In the genomic region with DNA sequence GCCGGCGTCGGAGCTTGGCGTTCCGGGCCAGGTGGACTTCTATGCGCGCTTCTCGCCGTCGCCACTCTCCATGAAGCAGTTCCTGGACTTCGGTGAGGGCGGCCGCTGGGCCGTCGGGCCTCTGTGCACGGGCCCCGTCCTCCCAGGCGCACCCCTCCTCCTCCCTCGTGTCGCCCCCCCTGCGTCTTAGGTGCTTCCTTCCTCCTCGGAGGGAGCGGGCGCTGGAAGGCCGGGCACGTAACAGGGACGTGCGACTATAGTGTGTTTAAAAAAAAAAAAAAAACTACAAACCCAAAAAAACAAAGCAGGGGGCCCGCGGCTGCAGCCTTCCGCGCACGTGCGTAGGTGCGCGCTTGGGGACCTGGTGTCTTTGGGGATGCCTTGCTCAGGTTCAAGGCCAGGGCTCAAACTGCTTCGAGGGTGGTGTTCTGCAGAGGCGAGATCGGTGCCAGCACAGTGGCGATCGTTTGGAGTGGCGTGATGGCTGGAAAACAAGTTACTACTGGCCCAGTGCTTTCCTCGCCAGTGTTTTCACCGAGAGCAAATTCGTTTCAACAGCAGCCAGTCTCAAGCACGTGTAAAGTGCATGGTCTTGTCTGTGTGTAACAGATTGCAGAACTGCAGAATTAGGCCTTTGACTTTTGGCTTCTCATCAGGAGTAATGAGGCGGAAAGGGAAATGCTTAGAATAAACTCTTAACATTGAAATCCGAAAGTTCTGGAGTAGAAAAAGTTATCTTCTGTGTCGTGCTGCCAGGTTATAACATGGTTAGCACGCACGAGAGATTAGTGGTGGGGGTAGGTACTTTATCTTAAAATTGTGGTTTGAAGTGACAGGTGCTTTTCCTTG, we compare ENCODE assay signal across 8 mouse cellular contexts. TPM values are rescaled to one million over a fixed set of nuclear protein-coding genes. Genes with fewer than 3 reads are reported as not detected.
DNase-seq lines count a peak whose midpoint lies in the region; ATAC-seq and TF ChIP-seq lines count a peak whose summit lies in the region.

No protein-coding gene starts in this region.

- H3K27ac ChIP-seq in MEL (ENCODE audit: control insufficient read depth, low read depth, low read length), result peak overlapping the region; percentile 60
- H3K27ac ChIP-seq in heart, embryonic 10.5 days, result peak overlapping the region; percentile 98
- H3K27ac ChIP-seq in liver, embryonic 16.5 days (ENCODE audit: low read length), result peak overlapping the region; percentile 96

- H3K9me3 ChIP-seq in MEL (replicated peaks; ENCODE audit: insufficient read depth, low read length), result no peaks in the 10 kb centered on the region
- H3K9me3 ChIP-seq in heart, embryonic 10.5 days, result no peaks in the 10 kb centered on the region
- H3K9me3 ChIP-seq in liver, embryonic 16.5 days (replicated peaks; ENCODE audit: control insufficient read depth, low read length), result no peaks in the 10 kb centered on the region

- DNase-seq in MEL (ENCODE audit: low read depth, low spot score), result peak; percentile 88
- DNase-seq in embryo, embryonic 9.5 days (ENCODE audit: extremely low spot score), result peak; percentile 55
- DNase-seq in heart, embryonic 10.5 days (ENCODE audit: low spot score), result peak; percentile 82
- DNase-seq in kidney, adult 9 months, result peak; percentile 80
- peak; percentile 21 for DNase-seq in ovary, adult 18-20 months (ENCODE audit: low spot score)
- DNase-seq in B cell, adult 2 months, result no peak

- TF ChIP-seq EP300 in MEL (IDR thresholded peaks at IDR 0.05; ENCODE audit: low read depth in 1 of 2, low read length in 2 of 2), result peak; percentile 80

- H3ac ChIP-seq in C2C12 (ENCODE audit: control insufficient read depth, insufficient read length, low read depth), result peak overlapping the region; percentile 75

- no peak for TF ChIP-seq CTCF in C2C12 (IDR thresholded peaks at IDR 0.05; ENCODE audit: control insufficient read depth, insufficient read depth, insufficient read length)
- TF ChIP-seq CTCF in MEL (IDR thresholded peaks at IDR 0.05 in 2 of 3, conservative IDR thresholded peaks at IDR 0.05 in 1 of 3; ENCODE audit: control insufficient read depth in 1 of 3, insufficient read depth in 1 of 3, low read depth in 2 of 3, low read length in 3 of 3, poor library complexity in 1 of 3, severe bottlenecking in 1 of 3), result no peak

- H3K4me1 ChIP-seq in MEL (ENCODE audit: control insufficient read depth in 1 of 2, insufficient read depth in 2 of 2, low read length in 2 of 2), result peaks cover 3 to 10% of the 10 kb centered on the region in 2 experiments
- H3K4me1 ChIP-seq in heart, embryonic 10.5 days, result peaks cover 16% of the 10 kb centered on the region
- peaks cover 42% of the 10 kb centered on the region for H3K4me1 ChIP-seq in liver, embryonic 16.5 days (ENCODE audit: control insufficient read depth, low read depth, low read length)

- H3K79me3 ChIP-seq in C2C12 (ENCODE audit: low read depth), result no peaks in the 10 kb centered on the region

- ATAC-seq in liver, embryonic 16.5 days (ENCODE audit: low read depth), result peak; percentile 37

- H3K4me2 ChIP-seq in liver, embryonic 16.5 days (ENCODE audit: low read depth, low read length), result peak overlapping the region; percentile 95

- H3K79me2 ChIP-seq in C2C12 (ENCODE audit: control insufficient read depth, insufficient read depth) (no peaks in the 10 kb centered on the region), MEL (ENCODE audit: control insufficient read depth, insufficient read depth, low read length, poor library complexity) (no peaks in the 10 kb centered on the region; the same call in 1 of the 2 replicates)

- peak overlapping the region; percentile 82 for H3K9ac ChIP-seq in MEL (ENCODE audit: control insufficient read depth, low read depth, low read length, poor library complexity, severe bottlenecking)
- H3K9ac ChIP-seq in liver, embryonic 16.5 days (ENCODE audit: low read depth, low read length), result peak overlapping the region; percentile 98

- peak overlapping the region; percentile 27 for H3K4me3 ChIP-seq in C2C12 (ENCODE audit: insufficient read depth, poor library complexity, severe bottlenecking)
- peak overlapping the region; percentile 70 to 71 for H3K4me3 ChIP-seq in MEL (ENCODE audit: control insufficient read depth in 1 of 2, insufficient read depth in 1 of 2, low read depth in 2 of 2, low read length in 2 of 2)
- peak overlapping the region; percentile 92 for H3K4me3 ChIP-seq in heart, embryonic 10.5 days
- H3K4me3 ChIP-seq in liver, embryonic 16.5 days (ENCODE audit: low read depth, low read length), result peak overlapping the region; percentile 94

- TF ChIP-seq POLR2A in MEL (IDR thresholded peaks at IDR 0.05; ENCODE audit: control insufficient read depth in 1 of 2, insufficient read depth in 1 of 2, low read depth in 1 of 2, low read length in 2 of 2, poor library complexity in 1 of 2), result 0 out of 4 replicates have a peak, but pooled peaks have one; percentile 3 to 21

- H3K36me3 ChIP-seq in C2C12 (ENCODE audit: control insufficient read depth, insufficient read depth), result no peaks in the 10 kb centered on the region
- H3K36me3 ChIP-seq in MEL (ENCODE audit: control insufficient read depth in 1 of 2, insufficient read depth in 2 of 2, low read length in 2 of 2), result peaks cover 0 to 12% of the 10 kb centered on the region in 2 experiments; a peak in 2 of 4 replicates
- no peaks in the 10 kb centered on the region for H3K36me3 ChIP-seq in heart, embryonic 10.5 days
- H3K36me3 ChIP-seq in liver, embryonic 16.5 days (ENCODE audit: control insufficient read depth, insufficient read depth), result no peaks in the 10 kb centered on the region

- H3K27me3 ChIP-seq in C2C12 (ENCODE audit: control insufficient read depth, insufficient read depth, insufficient read length) (no peaks in the 10 kb centered on the region), MEL (ENCODE audit: control insufficient read depth in 1 of 2, insufficient read depth in 2 of 2, low read length in 2 of 2) (no peaks in the 10 kb centered on the region)
- H3K27me3 ChIP-seq in heart, embryonic 10.5 days (ENCODE audit: insufficient read depth, poor library complexity, severe bottlenecking), result no peaks in the 10 kb centered on the region
- H3K27me3 ChIP-seq in liver, embryonic 16.5 days (ENCODE audit: control insufficient read depth, insufficient read depth, low read depth, low read length), result no peaks in the 10 kb centered on the region

- TF ChIP-seq RAD21 in MEL (IDR thresholded peaks at IDR 0.05; ENCODE audit: low read depth, low read length), result no peak

- 2% methylated on average over 50 of the region's 51 CpGs for WGBS in heart, embryonic 10.5 days
- WGBS in liver, embryonic 16.5 days (ENCODE audit: insufficient replicate concordance), result under 1% methylated on average over 50 of the region's 51 CpGs

TF ChIP-seq in C2C12, 6 proteins besides CTCF, POLR2A, EP300 and RAD21:
- no peak for TF ChIP-seq CEBPB (IDR thresholded peaks at IDR 0.05; ENCODE audit: low read depth)
- TF ChIP-seq USF1 (IDR thresholded peaks at IDR 0.05; ENCODE audit: low read depth), result no peak
- no peak for TF ChIP-seq MYOD1 (IDR thresholded peaks at IDR 0.05; ENCODE audit: control insufficient read depth, insufficient read length, low read depth)
- no peak for TF ChIP-seq FOSL1 (IDR thresholded peaks at IDR 0.05; ENCODE audit: insufficient read depth, low read length, poor library complexity, severe bottlenecking)
- no peak for TF ChIP-seq MYOG (IDR thresholded peaks at IDR 0.05; ENCODE audit: control insufficient read depth, extremely low read depth, insufficient read length)
- TF ChIP-seq MAX (IDR thresholded peaks at IDR 0.05), result no peak

TF ChIP-seq in MEL, 35 proteins besides CTCF, POLR2A, EP300 and RAD21 (continues in another document):
- TF ChIP-seq TBP (IDR thresholded peaks at IDR 0.05; ENCODE audit: low read depth, low read length) (peak; percentile 89), NELFE (IDR thresholded peaks at IDR 0.05; ENCODE audit: low read depth, low read length) (peak; percentile 14), GABPA (IDR thresholded peaks at IDR 0.05; ENCODE audit: low read depth, low read length) (no peak; the same call in 1 of the 2 replicates), USF2 (IDR thresholded peaks at IDR 0.05; ENCODE audit: borderline replicate concordance in 1 of 2, insufficient read depth in 1 of 2, low read depth in 1 of 2, low read length in 2 of 2) (no peak), UBTF (IDR thresholded peaks at IDR 0.05; ENCODE audit: borderline replicate concordance, insufficient read depth, low read depth, low read length) (no peak), ELF1 (IDR thresholded peaks at IDR 0.05; ENCODE audit: low read depth, low read length) (0 out of 2 replicates have a peak, but pooled peaks have one; percentile 29), HCFC1 (IDR thresholded peaks at IDR 0.05; ENCODE audit: low read depth, low read length) (peak; percentile 50; the same call in 1 of the 2 replicates), MAZ (IDR thresholded peaks at IDR 0.05; ENCODE audit: low read depth, low read length) (peak; percentile 84; the same call in 1 of the 2 replicates), NRF1 (IDR thresholded peaks at IDR 0.05; ENCODE audit: insufficient read depth, low read depth, low read length, poor library complexity, severe bottlenecking) (no peak), GATA1 (IDR thresholded peaks at IDR 0.05; ENCODE audit: low read depth, low read length) (peak; percentile 87), BHLHE40 (IDR thresholded peaks at IDR 0.05; ENCODE audit: borderline replicate concordance, low read depth, low read length) (peak; percentile 96), ZNF384 (IDR thresholded peaks at IDR 0.05; ENCODE audit: low read depth, low read length) (peak; percentile 72), KAT2A (conservative IDR thresholded peaks at IDR 0.05; ENCODE audit: low read depth, low read length) (0 out of 2 replicates have a peak, but pooled peaks have one; percentile 30), MEF2A (IDR thresholded peaks at IDR 0.05; ENCODE audit: extremely low read depth, insufficient replicate concordance, low read depth, low read length, poor library complexity, severe bottlenecking) (no peak), CHD2 (IDR thresholded peaks at IDR 0.05; ENCODE audit: low read length) (no peak), MYB (IDR thresholded peaks at IDR 0.05; ENCODE audit: low read depth, low read length) (no peak), SIN3A (IDR thresholded peaks at IDR 0.05; ENCODE audit: low read length) (peak; percentile 92), ETS1 (IDR thresholded peaks at IDR 0.05; ENCODE audit: low read depth, low read length) (peak; percentile 87), TCF12 (IDR thresholded peaks at IDR 0.05; ENCODE audit: low read depth, low read length) (peak; percentile 90), MXI1 (IDR thresholded peaks at IDR 0.05; ENCODE audit: low read depth, low read length) (peak; percentile 96)

RNA-seq across cellular contexts. Expression of a gene that starts 0.7 kb away (rescaled TPM):
- polyA plus RNA-seq in C2C12 (2012; fragmentation: generic; extraction: Trizol), result 1.1 TPM
- 12.2 and 18.2 TPM in 2 replicates for total RNA-seq in MEL (2012; rRNA removed)
- polyA plus RNA-seq in MEL (2012; ENCODE audit: insufficient read depth in 1 of 2, insufficient read length in 2 of 2, low read depth in 1 of 2, low replicate concordance in 2 of 2, missing spikeins in 1 of 2), result 10 to 100 TPM in 1 of 2 experiments, not detected in 1; 56.1 TPM
- 88.2 and 111 TPM in 2 replicates for polyA plus RNA-seq in heart, embryonic 10.5 days (2016; fragmentation: Nextera tagmentation; extraction: Ambion mirVana)
- polyA plus RNA-seq in liver, embryonic 16.5 days (2015; fragmentation: Nextera tagmentation; extraction: Ambion mirVana), result 45.0 and 45.6 TPM in 2 replicates

Comparison
In these comparisons a context has a peak if more than half of its experiments do, and no peak if none do; other contexts are left out.
1. H3K4me3 ChIP-seq: peak in every context shown above with its lines; median percentile 94 in liver, embryonic 16.5 days; 92 in heart, embryonic 10.5 days; 70 in MEL; 27 in C2C12.
2. DNase-seq: peak in MEL (single experiment), embryo, embryonic 9.5 days (single experiment), heart, embryonic 10.5 days (single experiment), kidney, adult 9 months (single experiment) and ovary, adult 18-20 months (single experiment); none in B cell, adult 2 months (0 of 2).
3. Peak in every context shown above with its lines, with median percentiles within 50 percentile points of each other: H3K27ac ChIP-seq.